Mouse (Mus musculus): ENCODE data around the gene Kremen1. TPM values are rescaled to one million over a fixed set of nuclear protein-coding genes. Genes with fewer than 3 reads are reported as not detected.
A peak's percentile ranks its signal among the peaks of the same experiment; 100 is the strongest.

Kremen1 gene
- total and polyA plus RNA-seq, 2 experiments from 2014 or later, result 3.6 to 18.5 TPM

- WGBS, result 94% methylated on average over 8 of the region's 8 CpGs
- no peak for DNase-seq (ENCODE audit: low spot score)
These were observed 97.9 kb downstream of the Kremen1 start for GRCm38 (mm10) chr11:5163421-5163820.

GRCm38 (mm10) chr11:5160722-5161485 is 100.5 kb downstream of the Kremen1 start:
- DNase-seq (ENCODE audit: low spot score) (peak; percentile 53), ATAC-seq (no peak)
- no peaks in the 10 kb centered on the region for H3K36me3 ChIP-seq (ENCODE audit: insufficient read depth, low read length)
- H3K9ac ChIP-seq (replicated peaks; ENCODE audit: low read length), result no peak overlapping the region
- H3K27ac ChIP-seq, result no peak overlapping the region
- H3K9me3 ChIP-seq (ENCODE audit: low read length), result no peaks in the 10 kb centered on the region
- H3K27me3 ChIP-seq (ENCODE audit: insufficient read depth, low read length), result no peaks in the 10 kb centered on the region
- H3K4me1 ChIP-seq (ENCODE audit: insufficient read depth, low read length), result no peaks in the 10 kb centered on the region; the same call in 1 of the 2 replicates
- H3K4me3 ChIP-seq (ENCODE audit: low read length), result no peak overlapping the region
- TF ChIP-seq CTCF (IDR thresholded peaks at IDR 0.05; ENCODE audit: low read depth), result peak; percentile 61
- WGBS, result 75% methylated on average over 17 of the region's 17 CpGs
- no peak overlapping the region for H3K4me2 ChIP-seq (ENCODE audit: low read depth, low read length)

More at GRCm38 (mm10) chr11:5163421-5163820, 97.9 kb downstream of the Kremen1 start:
- Histone ChIP-seq H3K4me3 (ENCODE audit: low read length) (no peak overlapping the region), H3K9ac (replicated peaks; ENCODE audit: low read length) (no peak overlapping the region), H3K27ac (no peak overlapping the region), H3K36me3 (ENCODE audit: insufficient read depth, low read length) (no peaks in the 10 kb centered on the region), H3K9me3 (ENCODE audit: low read length) (no peaks in the 10 kb centered on the region), H3K27me3 (ENCODE audit: insufficient read depth, low read length) (no peaks in the 10 kb centered on the region), H3K4me1 (ENCODE audit: insufficient read depth, low read length) (peaks cover 6% of the 10 kb centered on the region), H3K4me2 (ENCODE audit: low read depth, low read length) (no peak overlapping the region)
- TF ChIP-seq CTCF (IDR thresholded peaks at IDR 0.05; ENCODE audit: low read depth), result no peak
- ATAC-seq, result no peak

- ATAC-seq, result no peak
- no peak for TF ChIP-seq CTCF (IDR thresholded peaks at IDR 0.05; ENCODE audit: low read depth)
- Histone ChIP-seq H3K27me3 (ENCODE audit: insufficient read depth, low read length) (no peaks in the 10 kb centered on the region), H3K4me3 (ENCODE audit: low read length) (no peak overlapping the region), H3K9me3 (ENCODE audit: low read length) (no peaks in the 10 kb centered on the region), H3K4me1 (ENCODE audit: insufficient read depth, low read length) (peaks cover 8% of the 10 kb centered on the region; the same call in 1 of the 2 replicates), H3K36me3 (ENCODE audit: insufficient read depth, low read length) (no peaks in the 10 kb centered on the region), H3K9ac (replicated peaks; ENCODE audit: low read length) (no peak overlapping the region), H3K4me2 (ENCODE audit: low read depth, low read length) (no peak overlapping the region), H3K27ac (no peak overlapping the region)
- 91% methylated on average over 11 of the region's 11 CpGs for WGBS
- DNase-seq (ENCODE audit: low spot score), result no peak
These were observed 103.3 kb downstream of the Kremen1 start for GRCm38 (mm10) chr11:5158056-5158455.

GRCm38 (mm10) chr11:5154961-5155805 is 106.2 kb downstream of the Kremen1 start:
- H3K9ac ChIP-seq (replicated peaks; ENCODE audit: low read length), result no peak overlapping the region
- peak overlapping the region; percentile 7; the same call in 1 of the 2 replicates for H3K27ac ChIP-seq

GRCm38 (mm10) chr11:5151680-5152337 is 109.5 kb downstream of the Kremen1 start, which contains the start of gene Emid1:
Gene Emid1, minus strand, starts transcription at chr11:5152257.
- Histone ChIP-seq H3K9me3 (ENCODE audit: low read length) (no peaks in the 10 kb centered on the region), H3K27ac (no peak within 1 kb of the TSS), H3K4me1 (ENCODE audit: insufficient read depth, low read length) (peaks cover 18% of the 10 kb centered on the region), H3K27me3 (ENCODE audit: insufficient read depth, low read length) (no peaks in the 10 kb centered on the region), H3K36me3 (ENCODE audit: insufficient read depth, low read length) (no peaks in the 10 kb centered on the region), H3K9ac (replicated peaks; ENCODE audit: low read length) (peak within 1 kb of the TSS; percentile 67), H3K4me3 (ENCODE audit: low read length) (peak within 1 kb of the TSS; percentile 50), H3K4me2 (ENCODE audit: low read depth, low read length) (peak within 1 kb of the TSS; percentile 93)
- WGBS, result under 1% methylated on average over 42 of the region's 53 CpGs
- no peak for TF ChIP-seq CTCF (IDR thresholded peaks at IDR 0.05; ENCODE audit: low read depth)
- peak; percentile 38; the same call in 1 of the 2 replicates for ATAC-seq
- no peak for DNase-seq (ENCODE audit: low spot score)

More at GRCm38 (mm10) chr11:5154961-5155805, 106.2 kb downstream of the Kremen1 start:
- peak; percentile 43 for DNase-seq (ENCODE audit: low spot score)
- Histone ChIP-seq H3K4me3 (ENCODE audit: low read length) (no peak overlapping the region), H3K4me2 (ENCODE audit: low read depth, low read length) (no peak overlapping the region), H3K27me3 (ENCODE audit: insufficient read depth, low read length) (no peaks in the 10 kb centered on the region), H3K36me3 (ENCODE audit: insufficient read depth, low read length) (no peaks in the 10 kb centered on the region), H3K4me1 (ENCODE audit: insufficient read depth, low read length) (peaks cover 13% of the 10 kb centered on the region), H3K9me3 (ENCODE audit: low read length) (no peaks in the 10 kb centered on the region)
- ATAC-seq, result peak; percentile 22; the same call in 1 of the 2 replicates
- 31% methylated on average over 10 of the region's 10 CpGs for WGBS
- TF ChIP-seq CTCF (IDR thresholded peaks at IDR 0.05; ENCODE audit: low read depth), result no peak

GRCm38 (mm10) chr11:5151247-5151630 is 110.1 kb downstream of the Kremen1 start:
- H3K9ac ChIP-seq (replicated peaks; ENCODE audit: low read length), result 0 out of 2 replicates have a peak overlapping the region, but pooled peaks have one; percentile 67
- peak overlapping the region; percentile 50 for H3K4me3 ChIP-seq (ENCODE audit: low read length)
- 14% methylated on average over 4 of the region's 4 CpGs for WGBS
- H3K27ac ChIP-seq, result no peak overlapping the region
- H3K9me3 ChIP-seq (ENCODE audit: low read length), result no peaks in the 10 kb centered on the region
- H3K4me2 ChIP-seq (ENCODE audit: low read depth, low read length), result peak overlapping the region; percentile 93
- H3K4me1 ChIP-seq (ENCODE audit: insufficient read depth, low read length), result peaks cover 18% of the 10 kb centered on the region
- no peaks in the 10 kb centered on the region for H3K36me3 ChIP-seq (ENCODE audit: insufficient read depth, low read length)
- ATAC-seq, result no peak
- H3K27me3 ChIP-seq (ENCODE audit: insufficient read depth, low read length), result no peaks in the 10 kb centered on the region
- no peak for DNase-seq (ENCODE audit: low spot score)
- no peak for TF ChIP-seq CTCF (IDR thresholded peaks at IDR 0.05; ENCODE audit: low read depth)

All from hindbrain, postnatal 0 days (tissue).